Mouse (Mus musculus): Measurements from ENCODE around the gene Dhrs1. TPM values are rescaled to one million over a fixed set of nuclear protein-coding genes. Genes with fewer than 3 reads are reported as not detected.
A peak's percentile ranks its signal among the peaks of the same experiment; 100 is the strongest.

The Dhrs1 gene
- polyA plus RNA-seq, 1 experiment = 120 TPM

DNA sequence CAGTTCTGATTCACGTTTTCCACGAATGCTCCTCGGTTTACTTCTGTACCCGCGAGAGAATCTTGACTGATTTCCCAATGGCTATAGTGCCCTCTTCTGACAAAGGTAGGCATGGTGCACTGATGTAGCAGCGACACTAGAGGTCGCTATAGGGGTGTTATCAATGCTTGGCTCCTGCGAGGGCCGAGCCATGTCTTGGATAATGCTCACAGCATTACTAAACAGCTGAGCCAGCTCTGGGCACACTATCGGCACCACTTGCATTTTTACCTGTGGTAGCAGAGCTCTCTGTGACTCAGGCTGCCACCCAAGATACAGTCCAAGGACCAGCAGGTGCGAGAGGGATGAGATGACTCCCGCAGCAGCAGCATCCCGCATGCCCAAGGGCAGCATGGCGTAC lies 35.8 kb upstream of the Dhrs1 start:
- TF ChIP-seq CTCF (IDR thresholded peaks at IDR 0.05; ENCODE audit: low read depth, low read length) (peak; percentile 96), POLR2A (IDR thresholded peaks at IDR 0.05; ENCODE audit: borderline replicate concordance, low read depth, low read length) (no peak)
- Histone ChIP-seq H3K27ac (ENCODE audit: insufficient read depth, low read depth, low read length) (no peak overlapping the region), H3K4me1 (ENCODE audit: control insufficient read depth, insufficient read depth, low read length) (peaks cover 5% of the 10 kb centered on the region), H3K4me3 (ENCODE audit: insufficient read depth, low read length) (no peak overlapping the region)

DNA sequence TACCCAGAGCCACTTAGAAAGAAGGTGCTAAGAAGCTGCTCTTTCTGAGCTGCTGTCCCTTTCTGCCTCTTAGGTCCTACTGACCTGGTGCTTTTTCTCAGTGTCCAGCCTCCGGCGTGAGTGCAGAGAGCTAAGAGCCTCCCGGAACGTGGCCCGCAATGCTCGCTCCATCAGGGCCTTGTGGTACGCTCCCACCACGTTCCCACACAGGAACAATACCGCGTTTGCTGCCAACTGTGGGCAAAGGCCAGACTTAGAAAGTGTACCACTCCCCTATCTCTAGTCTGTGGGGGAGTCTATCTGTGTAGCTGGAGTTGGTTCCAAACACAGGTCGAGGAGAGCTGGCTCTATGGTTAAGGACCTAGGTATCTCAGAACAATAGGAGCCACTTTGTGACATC lies 35.2 kb upstream of the Dhrs1 start:
- TF ChIP-seq POLR2A (IDR thresholded peaks at IDR 0.05; ENCODE audit: borderline replicate concordance, low read depth, low read length) (no peak), CTCF (IDR thresholded peaks at IDR 0.05; ENCODE audit: low read depth, low read length) (no peak)
- Histone ChIP-seq H3K4me3 (ENCODE audit: insufficient read depth, low read length) (no peak overlapping the region), H3K27ac (ENCODE audit: insufficient read depth, low read depth, low read length) (no peak overlapping the region)

DNA sequence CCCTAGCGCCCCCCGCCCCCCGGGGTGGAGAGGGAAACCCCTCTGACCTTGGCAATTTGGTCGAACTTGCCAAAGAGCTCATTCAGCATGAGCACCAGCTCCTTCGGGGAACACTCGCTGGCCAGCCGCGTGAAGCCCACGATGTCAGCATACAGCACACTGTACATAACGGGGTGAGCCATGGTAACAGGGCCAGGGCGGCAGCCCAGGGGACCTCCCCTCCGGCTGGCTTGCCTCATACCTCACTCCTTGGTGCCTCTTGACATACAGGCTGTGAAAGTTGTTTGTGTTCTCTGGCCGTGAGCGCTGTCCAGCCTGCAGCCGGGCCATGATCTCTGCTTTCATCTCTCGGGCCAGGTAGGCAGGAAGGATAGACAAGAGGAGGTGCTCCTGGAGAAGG lies 34.2 kb upstream of the Dhrs1 start:
- Histone ChIP-seq H3K27ac (ENCODE audit: insufficient read depth, low read depth, low read length) (no peak overlapping the region), H3K4me1 (ENCODE audit: control insufficient read depth, insufficient read depth, low read length) (peaks cover 5% of the 10 kb centered on the region), H3K4me3 (ENCODE audit: insufficient read depth, low read length) (no peak overlapping the region)
- no peak for TF ChIP-seq CTCF (IDR thresholded peaks at IDR 0.05; ENCODE audit: low read depth, low read length)
- TF ChIP-seq POLR2A (IDR thresholded peaks at IDR 0.05; ENCODE audit: borderline replicate concordance, low read depth, low read length) = no peak

More for the DNA sequence above, 35.2 kb upstream of the Dhrs1 start:
- H3K4me1 ChIP-seq (ENCODE audit: control insufficient read depth, insufficient read depth, low read length) = peaks cover 5% of the 10 kb centered on the region

DNA sequence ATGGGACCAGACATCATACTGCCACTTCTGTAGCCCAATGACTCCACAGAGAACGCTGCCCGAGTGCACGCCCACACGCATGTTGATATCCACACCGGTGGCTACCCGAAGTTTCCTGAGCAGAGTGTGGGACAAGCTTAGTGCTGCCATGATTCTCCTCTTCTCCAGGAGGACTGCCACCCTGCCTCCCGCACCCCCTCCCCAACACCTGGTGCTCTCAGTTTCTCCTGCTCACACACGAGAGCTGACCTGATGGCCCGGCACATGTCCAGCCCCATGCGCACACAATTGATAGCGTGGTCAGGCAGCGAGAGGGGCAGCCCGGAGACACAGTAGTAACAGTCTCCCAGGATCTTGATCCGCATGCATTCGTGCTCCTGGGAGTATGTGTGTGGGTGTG lies 33.2 kb upstream of the Dhrs1 start:
- H3K27ac ChIP-seq (ENCODE audit: insufficient read depth, low read depth, low read length) = no peak overlapping the region
- TF ChIP-seq POLR2A (IDR thresholded peaks at IDR 0.05; ENCODE audit: borderline replicate concordance, low read depth, low read length) (no peak), CTCF (IDR thresholded peaks at IDR 0.05; ENCODE audit: low read depth, low read length) (no peak)
- peaks cover 5% of the 10 kb centered on the region for H3K4me1 ChIP-seq (ENCODE audit: control insufficient read depth, insufficient read depth, low read length)
- H3K4me3 ChIP-seq (ENCODE audit: insufficient read depth, low read length) = no peak overlapping the region

GRCm38 (mm10) chr14:55777806-55778205 lies 32.3 kb upstream of the Dhrs1 start:
- Histone ChIP-seq H3K27ac (ENCODE audit: insufficient read depth, low read depth, low read length) (no peak overlapping the region), H3K4me3 (ENCODE audit: insufficient read depth, low read length) (no peak overlapping the region), H3K4me1 (ENCODE audit: control insufficient read depth, insufficient read depth, low read length) (peaks cover 5% of the 10 kb centered on the region)
- TF ChIP-seq POLR2A (IDR thresholded peaks at IDR 0.05; ENCODE audit: borderline replicate concordance, low read depth, low read length) = no peak
- no peak for TF ChIP-seq CTCF (IDR thresholded peaks at IDR 0.05; ENCODE audit: low read depth, low read length)

DNA sequence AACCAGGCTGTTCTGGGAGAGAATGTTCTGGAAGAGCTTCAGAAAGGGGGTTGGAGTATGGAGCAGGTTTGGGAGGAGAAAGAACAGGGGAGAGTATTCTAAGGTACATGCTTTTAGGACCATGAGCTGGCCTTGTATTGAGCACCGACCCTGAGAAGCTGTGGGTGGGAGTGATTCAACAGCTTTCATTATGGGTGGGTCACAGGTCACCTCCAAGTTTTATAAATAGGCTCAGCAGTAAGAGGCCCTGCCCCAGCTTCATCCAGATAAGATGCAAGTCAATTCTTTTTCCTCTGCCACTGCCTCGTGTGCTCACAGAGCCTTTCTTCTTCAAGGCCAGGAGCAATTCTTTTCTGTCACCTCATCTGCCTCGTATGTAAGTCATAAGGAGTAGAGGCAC lies 31.7 kb upstream of the Dhrs1 start:
- TF ChIP-seq POLR2A (IDR thresholded peaks at IDR 0.05; ENCODE audit: borderline replicate concordance, low read depth, low read length) = no peak
- no peak for TF ChIP-seq CTCF (IDR thresholded peaks at IDR 0.05; ENCODE audit: low read depth, low read length)
- no peak overlapping the region for H3K4me3 ChIP-seq (ENCODE audit: insufficient read depth, low read length)
- H3K4me1 ChIP-seq (ENCODE audit: control insufficient read depth, insufficient read depth, low read length) = peaks cover 5% of the 10 kb centered on the region
- no peak overlapping the region for H3K27ac ChIP-seq (ENCODE audit: insufficient read depth, low read depth, low read length)

DNA sequence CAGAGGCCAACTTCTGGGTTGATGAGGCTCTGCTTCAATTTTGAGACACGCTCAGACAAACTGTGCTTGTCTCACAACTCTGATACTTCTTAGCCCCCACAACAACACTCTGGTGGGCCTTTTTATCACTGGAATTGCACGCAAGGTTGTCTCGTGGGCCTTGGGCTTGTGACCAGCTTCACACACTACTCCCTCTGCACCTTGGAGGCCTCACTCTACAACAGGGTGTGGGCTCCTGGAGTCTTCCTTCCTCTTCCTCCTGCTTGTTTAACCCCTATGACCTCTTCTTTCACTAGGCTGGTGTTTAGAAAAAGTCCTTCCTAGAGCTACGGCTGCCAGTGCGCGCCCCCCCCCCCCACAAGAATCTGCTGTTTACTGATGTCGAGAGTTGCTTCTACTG lies 31.2 kb upstream of the Dhrs1 start:
- H3K4me1 ChIP-seq (ENCODE audit: control insufficient read depth, insufficient read depth, low read length) = peaks cover 5% of the 10 kb centered on the region
- H3K4me3 ChIP-seq (ENCODE audit: insufficient read depth, low read length) = no peak overlapping the region
- TF ChIP-seq POLR2A (IDR thresholded peaks at IDR 0.05; ENCODE audit: borderline replicate concordance, low read depth, low read length) (no peak), CTCF (IDR thresholded peaks at IDR 0.05; ENCODE audit: low read depth, low read length) (no peak)
- H3K27ac ChIP-seq (ENCODE audit: insufficient read depth, low read depth, low read length) = no peak overlapping the region

GRCm38 (mm10) chr14:55769087-55769703 lies 23.7 kb upstream of the Dhrs1 start:
- peaks cover 22% of the 10 kb centered on the region for H3K4me1 ChIP-seq (ENCODE audit: control insufficient read depth, insufficient read depth, low read length)
- no peak overlapping the region for H3K4me3 ChIP-seq (ENCODE audit: insufficient read depth, low read length)
- no peak overlapping the region for H3K27ac ChIP-seq (ENCODE audit: insufficient read depth, low read depth, low read length)
- no peak for TF ChIP-seq CTCF (IDR thresholded peaks at IDR 0.05; ENCODE audit: low read depth, low read length)
- no peak for TF ChIP-seq POLR2A (IDR thresholded peaks at IDR 0.05; ENCODE audit: borderline replicate concordance, low read depth, low read length)

- no peak overlapping the region for H3K4me3 ChIP-seq (ENCODE audit: insufficient read depth, low read length)
- H3K4me1 ChIP-seq (ENCODE audit: control insufficient read depth, insufficient read depth, low read length) = peaks cover 29% of the 10 kb centered on the region
- no peak overlapping the region for H3K27ac ChIP-seq (ENCODE audit: insufficient read depth, low read depth, low read length)
- TF ChIP-seq POLR2A (IDR thresholded peaks at IDR 0.05; ENCODE audit: borderline replicate concordance, low read depth, low read length) (no peak), CTCF (IDR thresholded peaks at IDR 0.05; ENCODE audit: low read depth, low read length) (no peak)
Observed at GRCm38 (mm10) chr14:55768555-55768954, 23.1 kb upstream of the Dhrs1 start.

- no peak; the same call in 1 of the 2 replicates for TF ChIP-seq CTCF (IDR thresholded peaks at IDR 0.05; ENCODE audit: low read depth, low read length)
- no peak for TF ChIP-seq POLR2A (IDR thresholded peaks at IDR 0.05; ENCODE audit: borderline replicate concordance, low read depth, low read length)
- Histone ChIP-seq H3K4me3 (ENCODE audit: insufficient read depth, low read length) (peak overlapping the region; percentile 38), H3K4me1 (ENCODE audit: control insufficient read depth, insufficient read depth, low read length) (peaks cover 37% of the 10 kb centered on the region), H3K27ac (ENCODE audit: insufficient read depth, low read depth, low read length) (no peak overlapping the region)
Observed at GRCm38 (mm10) chr14:55767519-55768414, 22.3 kb upstream of the Dhrs1 start.
